Mouse (Mus musculus) C2C12 (cell line): ENCODE measurements around the gene Slc1a7. TPM values are rescaled to one million over a fixed set of nuclear protein-coding genes. Genes with fewer than 3 reads are reported as not detected.

ENCODE experiments used
- H3K27me3 ChIP-seq: one replicate; pipeline ENCODE4 v1.6.1; 2011; ENCODE audit not compliant: control insufficient read depth, insufficient read depth, insufficient read length
- H3K36me3 ChIP-seq: one replicate; pipeline ENCODE4 v1.6.1; 2011; ENCODE audit not compliant: control insufficient read depth, insufficient read depth
- H3K4me3 ChIP-seq: one replicate; pipeline ENCODE4 v1.5.1; 2011; ENCODE audit warnings: mild to moderate bottlenecking, control low read depth; ENCODE audit not compliant: poor library complexity, insufficient read depth, severe bottlenecking
- H3K79me2 ChIP-seq: one replicate; pipeline ENCODE4 v1.6.1; 2011; ENCODE audit not compliant: control insufficient read depth, insufficient read depth
- H3K79me3 ChIP-seq: one replicate; pipeline ENCODE4 v1.6.1; 2011; ENCODE audit warnings: low read depth, control low read depth
- H3ac ChIP-seq: one replicate; pipeline ENCODE3; 2011; ENCODE audit warnings: low read depth; ENCODE audit not compliant: control insufficient read depth, insufficient read length
- CEBPB ChIP-seq: IDR thresholded peaks from one replicate; pipeline ENCODE4 v1.6.1; 2011; ENCODE audit warnings: low read depth, mild to moderate bottlenecking, control low read depth, moderate library complexity
- CTCF ChIP-seq: IDR thresholded peaks from one replicate; pipeline ENCODE4 v1.5.1; 2011; ENCODE audit not compliant: control insufficient read depth, insufficient read depth, insufficient read length
- FOSL1 ChIP-seq: IDR thresholded peaks from one replicate; pipeline ENCODE4 v1.8.0; 2011; ENCODE audit warnings: mild to moderate bottlenecking, low read length; ENCODE audit not compliant: poor library complexity, insufficient read depth, severe bottlenecking
- MAX ChIP-seq: IDR thresholded peaks from one replicate; pipeline ENCODE4 v1.6.1; 2011; ENCODE audit warnings: mild to moderate bottlenecking, control low read depth
- MYOD1 ChIP-seq: IDR thresholded peaks from one replicate; pipeline ENCODE4 v1.6.1; 2011; ENCODE audit warnings: low read depth; ENCODE audit not compliant: control insufficient read depth, insufficient read length
- MYOG ChIP-seq: IDR thresholded peaks from one replicate; pipeline ENCODE4 v1.6.1; 2011; ENCODE audit not compliant: control insufficient read depth, insufficient read length; ENCODE audit errors: extremely low read depth
- USF1 ChIP-seq: IDR thresholded peaks from one replicate; pipeline ENCODE4 v1.6.1; 2011; ENCODE audit warnings: low read depth, mild to moderate bottlenecking, control low read depth, moderate library complexity
- long read RNA-seq, 2 experiments: library from polyadenylated mRNA; unstranded; transcript quantifications; one replicate each; pipeline ENCODE4 v2.0.0; 2019 to 2020
- polyA plus RNA-seq: library from polyadenylated mRNA; unstranded; fragments of >200 nt; fragmentation: generic; extraction: Trizol; gene quantifications from one replicate; pipeline ENCODE4 v1.2.1, GENCODE M21; 2012; ENCODE audit warnings: missing spikeins

Slc1a7 gene
- not detected for polyA plus RNA-seq
- long read RNA-seq, experiment 1, result 0 reads
- long read RNA-seq, experiment 2, result 0 reads

DNA sequence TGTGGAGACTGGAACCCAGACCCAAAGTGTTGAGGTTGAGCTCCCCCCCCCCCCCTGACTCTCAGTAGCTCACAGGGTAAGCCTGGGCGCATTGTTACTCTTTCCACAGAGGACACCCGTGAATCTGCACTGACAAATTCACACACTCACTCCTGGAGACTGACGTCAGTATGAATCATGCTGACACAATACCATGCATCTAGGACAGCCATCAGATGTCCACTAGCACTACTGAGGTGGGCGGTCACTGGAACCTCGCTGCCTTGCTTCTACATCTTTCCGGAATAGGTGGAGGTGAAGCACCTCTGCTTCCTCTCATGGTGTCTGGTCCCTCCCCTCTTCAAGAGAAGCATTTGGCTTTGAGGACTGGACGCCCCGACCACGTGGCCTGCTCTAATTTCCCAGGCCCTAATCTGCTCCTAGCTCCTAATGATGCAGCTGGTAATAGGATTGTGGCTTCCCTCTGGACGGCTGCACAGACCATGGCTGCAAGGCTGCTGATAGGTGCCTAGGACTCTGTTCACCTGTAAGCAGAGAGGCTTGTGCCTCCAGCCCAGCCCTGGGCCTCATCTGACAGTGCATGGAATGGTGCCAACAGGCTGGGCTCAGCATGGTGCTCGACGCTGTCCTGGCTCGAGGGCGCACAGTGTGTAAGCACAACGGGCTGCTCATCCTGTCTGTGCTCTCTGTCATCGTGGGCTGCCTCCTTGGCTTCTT lies at the start of gene Slc1a7:
Gene Slc1a7, plus strand, starts transcription at position 367 of the 717 bp plus-strand sequence.
- Histone ChIP-seq H3K4me3 (no peak within 1 kb of the TSS), H3K27me3 (no peaks in the 10 kb centered on the region), H3K79me3 (no peaks in the 10 kb centered on the region), H3K36me3 (no peaks in the 10 kb centered on the region), H3ac (no peak within 1 kb of the TSS), H3K79me2 (no peaks in the 10 kb centered on the region)
- TF ChIP-seq MYOD1, result no peak
- no peak for TF ChIP-seq MAX
- no peak for TF ChIP-seq MYOG

- no peak overlapping the region for H3K4me3 ChIP-seq
- H3K27me3 ChIP-seq, result no peaks in the 10 kb centered on the region
- H3ac ChIP-seq, result no peak overlapping the region
- no peaks in the 10 kb centered on the region for H3K79me3 ChIP-seq
- H3K36me3 ChIP-seq, result no peaks in the 10 kb centered on the region
- H3K79me2 ChIP-seq, result no peaks in the 10 kb centered on the region
- no peak for TF ChIP-seq CEBPB
- TF ChIP-seq MYOG, result no peak
- no peak for TF ChIP-seq MAX
- TF ChIP-seq USF1, result no peak
These were observed 47.8 kb upstream of the Slc1a7 start for GRCm38 (mm10) chr4:107920336-107920735.

- no peak overlapping the region for H3ac ChIP-seq
- H3K4me3 ChIP-seq, result no peak overlapping the region
- no peaks in the 10 kb centered on the region for H3K79me2 ChIP-seq
- no peak for TF ChIP-seq MAX
- TF ChIP-seq USF1, result no peak
- TF ChIP-seq MYOD1, result no peak
- no peak for TF ChIP-seq CTCF
- TF ChIP-seq FOSL1, result no peak
- TF ChIP-seq MYOG, result no peak
- no peak for TF ChIP-seq CEBPB
- H3K36me3 ChIP-seq, result no peaks in the 10 kb centered on the region
- no peaks in the 10 kb centered on the region for H3K27me3 ChIP-seq
- H3K79me3 ChIP-seq, result no peaks in the 10 kb centered on the region
These were observed 46.9 kb upstream of the Slc1a7 start for GRCm38 (mm10) chr4:107921152-107921695.

DNA sequence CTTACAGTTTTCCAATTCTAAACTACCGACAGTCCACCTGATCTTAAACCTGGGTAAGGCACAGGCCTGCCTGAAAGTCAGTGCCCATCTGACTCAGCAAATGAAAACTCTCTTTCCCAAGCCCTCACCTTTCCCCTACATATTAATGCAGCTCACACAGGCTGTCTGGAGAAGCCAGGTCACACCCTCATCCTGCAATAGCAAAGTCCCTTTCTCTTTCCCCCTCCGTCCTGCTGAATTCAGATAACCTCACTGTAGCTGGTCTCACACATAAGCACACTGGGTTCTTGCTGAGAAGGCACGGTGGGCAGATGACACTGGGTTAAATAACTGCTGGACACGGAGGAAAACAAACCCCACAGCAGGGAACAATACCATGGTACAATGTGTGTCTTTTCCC lies 46.2 kb upstream of the Slc1a7 start:
- no peaks in the 10 kb centered on the region for H3K79me2 ChIP-seq
- TF ChIP-seq MYOG (no peak), MAX (no peak), CEBPB (no peak), CTCF (no peak), FOSL1 (no peak)
- no peaks in the 10 kb centered on the region for H3K36me3 ChIP-seq
- H3K79me3 ChIP-seq, result no peaks in the 10 kb centered on the region
- H3K27me3 ChIP-seq, result no peaks in the 10 kb centered on the region
- H3K4me3 ChIP-seq, result no peak overlapping the region
- H3ac ChIP-seq, result no peak overlapping the region

GRCm38 (mm10) chr4:107923145-107923802 lies 44.9 kb upstream of the Slc1a7 start, which contains the start of gene Cpt2:
Cpt2 (minus strand) TSS chr4:107923610.
- Histone ChIP-seq H3K27me3 (no peaks in the 10 kb centered on the region), H3K36me3 (no peaks in the 10 kb centered on the region), H3K79me2 (no peaks in the 10 kb centered on the region), H3K4me3 (peak within 1 kb of the TSS; percentile 48), H3K79me3 (no peaks in the 10 kb centered on the region), H3ac (peak within 1 kb of the TSS; percentile 84)
- no peak for TF ChIP-seq USF1
- no peak for TF ChIP-seq CEBPB
- no peak for TF ChIP-seq MYOG
- no peak for TF ChIP-seq CTCF
- TF ChIP-seq MYOD1, result no peak
- TF ChIP-seq MAX, result no peak
- no peak for TF ChIP-seq FOSL1

DNA sequence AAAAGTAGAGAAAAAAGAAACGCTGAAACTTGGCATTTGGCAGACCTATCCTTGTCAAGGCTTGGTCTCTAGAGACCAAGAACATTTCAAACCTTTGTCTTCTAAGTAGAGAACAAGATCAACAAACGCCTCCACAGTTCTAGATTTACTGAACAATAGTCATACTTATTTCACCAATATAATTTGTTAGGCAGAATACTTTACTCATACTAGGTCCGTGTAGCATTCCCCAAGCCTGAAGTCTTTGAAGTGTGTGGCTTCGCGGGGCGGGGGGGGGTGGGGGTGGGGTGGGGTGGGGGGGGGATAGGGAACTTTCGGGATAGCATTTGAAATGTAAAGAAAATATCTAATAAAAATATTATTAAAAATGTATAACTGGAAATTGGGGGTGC lies 44.3 kb upstream of the Slc1a7 start:
- Histone ChIP-seq H3K4me3 (no peak overlapping the region), H3K27me3 (no peaks in the 10 kb centered on the region), H3ac (no peak overlapping the region), H3K79me3 (no peaks in the 10 kb centered on the region), H3K36me3 (no peaks in the 10 kb centered on the region), H3K79me2 (no peaks in the 10 kb centered on the region)
- TF ChIP-seq MAX (no peak), USF1 (no peak), MYOG (no peak), MYOD1 (no peak)
